Mouse (Mus musculus): ENCODE results near the gene Emg1. TPM values are rescaled to one million over a fixed set of nuclear protein-coding genes. Genes with fewer than 3 reads are reported as not detected.

The Emg1 gene
- total RNA-seq, 4 experiments from 2014 or later: 62.1 to 74.4 (median 66.1) TPM

GRCm38 (mm10) chr6:124740888-124741761 lies 29.1 kb upstream of the Emg1 start, which contains the start of gene Grcc10:
Grcc10 (minus strand) TSS chr6:124741374.
- DNase-seq (ENCODE audit: low spot score in 2 of 2): peak; percentile 77 to 81

- no peak for DNase-seq (ENCODE audit: low spot score in 2 of 2)
Measured at GRCm38 (mm10) chr6:124740211-124740887, 28.4 kb upstream of the Emg1 start.

- DNase-seq (ENCODE audit: low spot score in 2 of 2): no peak
Measured at GRCm38 (mm10) chr6:124739231-124739796, 27.3 kb upstream of the Emg1 start.

- DNase-seq (ENCODE audit: low spot score in 2 of 2): no peak
Measured at GRCm38 (mm10) chr6:124738511-124739023, 26.6 kb upstream of the Emg1 start, which contains the start of gene Ptpn6. Ptpn6 (minus strand) TSS chr6:124738714.

- no peak for DNase-seq (ENCODE audit: low spot score in 2 of 2)
Measured at GRCm38 (mm10) chr6:124737040-124737439, 25.1 kb upstream of the Emg1 start.

- DNase-seq (ENCODE audit: low spot score in 2 of 2): no peak
Measured at GRCm38 (mm10) chr6:124734417-124734816, 22.4 kb upstream of the Emg1 start.

GRCm38 (mm10) chr6:124732476-124733370 lies 20.7 kb upstream of the Emg1 start:
- no peak for DNase-seq (ENCODE audit: low spot score in 2 of 2)

- DNase-seq (ENCODE audit: low spot score in 2 of 2): no peak
Measured at GRCm38 (mm10) chr6:124731038-124731437, 19.1 kb upstream of the Emg1 start.

- DNase-seq (ENCODE audit: low spot score in 2 of 2): no peak
Measured at GRCm38 (mm10) chr6:124729850-124730705, 18.1 kb upstream of the Emg1 start.

- DNase-seq (ENCODE audit: low spot score in 2 of 2): no peak
Measured at GRCm38 (mm10) chr6:124728621-124729020, 16.6 kb upstream of the Emg1 start.

- DNase-seq (ENCODE audit: low spot score in 2 of 2): no peak
Measured at GRCm38 (mm10) chr6:124724472-124724871, 12.5 kb upstream of the Emg1 start.

GRCm38 (mm10) chr6:124723541-124723940 lies 11.6 kb upstream of the Emg1 start:
- DNase-seq (ENCODE audit: low spot score in 2 of 2): no peak

GRCm38 (mm10) chr6:124722876-124723473 lies 11.0 kb upstream of the Emg1 start:
- DNase-seq (ENCODE audit: low spot score in 2 of 2): no peak

GRCm38 (mm10) chr6:124720904-124721303 lies 8.9 kb upstream of the Emg1 start:
- no peak for DNase-seq (ENCODE audit: low spot score in 2 of 2)

- no peak for DNase-seq (ENCODE audit: low spot score in 2 of 2)
Measured at GRCm38 (mm10) chr6:124719354-124719978, 7.5 kb upstream of the Emg1 start.

- no peak for DNase-seq (ENCODE audit: low spot score in 2 of 2)
Measured at GRCm38 (mm10) chr6:124718703-124719102, 6.7 kb upstream of the Emg1 start.

GRCm38 (mm10) chr6:124717968-124718367 lies 6.0 kb upstream of the Emg1 start:
- DNase-seq (ENCODE audit: low spot score in 2 of 2): no peak

GRCm38 (mm10) chr6:124716864-124717490 lies 5.0 kb upstream of the Emg1 start:
- DNase-seq (ENCODE audit: low spot score in 2 of 2): no peak

GRCm38 (mm10) chr6:124712918-124713317 lies 940 bp upstream of the Emg1 start:
- no peak for DNase-seq (ENCODE audit: low spot score in 2 of 2)
